Mouse (Mus musculus): ENCODE data around the gene Lamb3.

- TF ChIP-seq TAL1 (IDR thresholded peaks at IDR 0.05; ENCODE audit: low read length) (no peak), GATA1 (IDR thresholded peaks at IDR 0.05; ENCODE audit: low read length) (no peak)
Observed at GRCm38 (mm10) chr1:193173810-193174129, 33.7 kb upstream of the Lamb3 start.

Measured in erythroblast, embryonic 14.5 days (primary cell).